Mouse (Mus musculus): ENCODE measurements around the gene Krt20.

- TF ChIP-seq POLR2A (IDR thresholded peaks at IDR 0.05; ENCODE audit: low read depth, low read length) (no peak), CTCF (conservative IDR thresholded peaks at IDR 0.05; ENCODE audit: insufficient read depth, insufficient read length, low read depth, low read length) (no peak)
These were observed 39.1 kb downstream of the Krt20 start for GRCm38 (mm10) chr11:99398832-99399231.
